Mouse (Mus musculus) liver, embryonic 13.5 days (tissue): ENCODE results near the gene Jade3. TPM values are rescaled to one million over a fixed set of nuclear protein-coding genes. Genes with fewer than 3 reads are reported as not detected.

ENCODE experiments used
- ATAC-seq: fragments of 200-750 bp; cut with Nextera tagmentation; 2 replicates; pipeline ENCODE4 v1.8.0; 2017; ENCODE audit warnings: low read depth, mild to moderate bottlenecking, moderate number of reproducible peaks, moderate library complexity
- DNase-seq: peaks from one replicate; pipeline ENCODE4 v3.0.0; 2022
- H3K27ac ChIP-seq: fragments of 300-500 bp; sonication (generic); 2 replicates; pipeline ENCODE4 v1.5.1; 2015; ENCODE audit warnings: moderate library complexity, mild to moderate bottlenecking, inconsistent platforms
- H3K27me3 ChIP-seq: fragments of 300-500 bp; sonication (generic); 2 replicates; pipeline ENCODE4 v1.6.1; 2015; ENCODE audit warnings: mild to moderate bottlenecking, inconsistent platforms
- H3K36me3 ChIP-seq: fragments of 300-500 bp; sonication (generic); 2 replicates; pipeline ENCODE4 v1.6.1; 2015; ENCODE audit warnings: mild to moderate bottlenecking, inconsistent platforms
- H3K4me1 ChIP-seq: fragments of 300-500 bp; sonication (generic); replicated peaks from 2 replicates; pipeline ENCODE4 v1.6.1; 2015; ENCODE audit warnings: inconsistent platforms
- H3K4me2 ChIP-seq: fragments of 300-500 bp; sonication (generic); 2 replicates; pipeline ENCODE4 v1.6.1; 2015; ENCODE audit warnings: inconsistent platforms, mild to moderate bottlenecking, moderate library complexity
- H3K4me3 ChIP-seq: fragments of 300-500 bp; sonication (generic); replicated peaks from 2 replicates; pipeline ENCODE4 v1.5.1; 2015; ENCODE audit warnings: mild to moderate bottlenecking, inconsistent platforms
- H3K9ac ChIP-seq: fragments of 300-500 bp; sonication (generic); 2 replicates; pipeline ENCODE4 v1.6.1; 2015; ENCODE audit warnings: mild to moderate bottlenecking, inconsistent platforms
- H3K9me3 ChIP-seq: fragments of 300-500 bp; sonication (generic); replicated peaks from 2 replicates; pipeline ENCODE4 v1.6.1; 2016; ENCODE audit warnings: inconsistent platforms
- WGBS: fragments of 180-500 bp; shearing (Covaris S2); methylation state at CpG from one replicate; pipeline ENCODE4 v1.1.7; 2015; ENCODE audit not compliant: insufficient replicate concordance; 5-methylcytosine and 5-hydroxymethylcytosine counted together
- polyA plus RNA-seq: library from polyadenylated mRNA; unstranded; fragments of >200 nt; fragmentation: Nextera tagmentation; extraction: Ambion mirVana; gene quantifications from 2 replicates; pipeline ENCODE4 v1.2.1, GENCODE M21; 2015

The Jade3 gene
- polyA plus RNA-seq, 1 experiment from 2014 or later, result 6.0 TPM

GRCm38 (mm10) chrX:20414885-20415622 is 10.4 kb upstream of the Jade3 start:
- 0 out of 2 replicates have a peak, but pooled peaks have one; percentile 11 for ATAC-seq
- Histone ChIP-seq H3K4me1 (peaks cover 9% of the 10 kb centered on the region), H3K9ac (no peak overlapping the region), H3K36me3 (no peaks in the 10 kb centered on the region), H3K9me3 (no peaks in the 10 kb centered on the region), H3K27ac (no peak overlapping the region), H3K27me3 (no peaks in the 10 kb centered on the region), H3K4me2 (no peak overlapping the region), H3K4me3 (no peak overlapping the region)
- no peak for DNase-seq
- 56% methylated on average over 10 of the region's 10 CpGs for WGBS

GRCm38 (mm10) chrX:20418461-20418860 is 7.0 kb upstream of the Jade3 start:
- WGBS, result 54% methylated on average over 2 of the region's 2 CpGs
- H3K4me1 ChIP-seq, result peaks cover 3% of the 10 kb centered on the region; the same call in 1 of the 2 replicates
- H3K27ac ChIP-seq, result no peak overlapping the region
- H3K9ac ChIP-seq, result no peak overlapping the region
- DNase-seq (no peak), ATAC-seq (no peak)
- H3K4me2 ChIP-seq, result no peak overlapping the region
- no peaks in the 10 kb centered on the region for H3K36me3 ChIP-seq
- no peaks in the 10 kb centered on the region for H3K9me3 ChIP-seq
- no peaks in the 10 kb centered on the region for H3K27me3 ChIP-seq
- H3K4me3 ChIP-seq, result no peak overlapping the region

- DNase-seq (no peak), ATAC-seq (peak; percentile 74)
- Histone ChIP-seq H3K4me2 (no peak overlapping the region), H3K9me3 (no peaks in the 10 kb centered on the region), H3K27me3 (no peaks in the 10 kb centered on the region), H3K36me3 (no peaks in the 10 kb centered on the region), H3K9ac (no peak overlapping the region), H3K27ac (no peak overlapping the region), H3K4me3 (no peak overlapping the region), H3K4me1 (peaks cover 3% of the 10 kb centered on the region; the same call in 1 of the 2 replicates)
- 44% methylated on average over 4 of the region's 4 CpGs for WGBS
These were observed 6.0 kb upstream of the Jade3 start for GRCm38 (mm10) chrX:20419536-20419935.

GRCm38 (mm10) chrX:20425839-20426449 is 456 bp downstream of the Jade3 start:
- peak; percentile 50 for ATAC-seq
- Histone ChIP-seq H3K9me3 (no peaks in the 10 kb centered on the region), H3K27me3 (no peaks in the 10 kb centered on the region), H3K4me1 (peaks cover 7% of the 10 kb centered on the region; the same call in 1 of the 2 replicates), H3K9ac (peak overlapping the region; percentile 85), H3K27ac (peak overlapping the region; percentile 84), H3K4me3 (peak overlapping the region; percentile 75), H3K36me3 (peaks cover 6% of the 10 kb centered on the region), H3K4me2 (peak overlapping the region; percentile 82)
- peak; percentile 46 for DNase-seq
- 18% methylated on average over 47 of the region's 51 CpGs for WGBS

GRCm38 (mm10) chrX:20483213-20483612 is 57.7 kb downstream of the Jade3 start:
- WGBS, result 77% methylated on average over 2 of the region's 2 CpGs
- Histone ChIP-seq H3K9me3 (no peaks in the 10 kb centered on the region), H3K27ac (no peak overlapping the region), H3K36me3 (no peaks in the 10 kb centered on the region), H3K9ac (no peak overlapping the region), H3K27me3 (no peaks in the 10 kb centered on the region), H3K4me2 (no peak overlapping the region), H3K4me1 (no peaks in the 10 kb centered on the region), H3K4me3 (no peak overlapping the region)
- no peak for DNase-seq
- ATAC-seq, result no peak

- Histone ChIP-seq H3K9me3 (no peaks in the 10 kb centered on the region), H3K27me3 (no peaks in the 10 kb centered on the region), H3K4me1 (no peaks in the 10 kb centered on the region), H3K4me2 (no peak overlapping the region), H3K9ac (no peak overlapping the region), H3K36me3 (peaks cover 10% of the 10 kb centered on the region; the same call in 1 of the 2 replicates), H3K4me3 (no peak overlapping the region), H3K27ac (no peak overlapping the region)
- DNase-seq, result no peak
- no peak for ATAC-seq
- 59% methylated on average over 3 of the region's 3 CpGs for WGBS
These were observed 72.2 kb downstream of the Jade3 start for GRCm38 (mm10) chrX:20497682-20498081.

- Histone ChIP-seq H3K36me3 (peaks cover 11% of the 10 kb centered on the region), H3K9me3 (no peaks in the 10 kb centered on the region), H3K4me1 (no peaks in the 10 kb centered on the region), H3K4me2 (no peak overlapping the region), H3K4me3 (no peak overlapping the region), H3K27ac (no peak overlapping the region), H3K9ac (no peak overlapping the region), H3K27me3 (no peaks in the 10 kb centered on the region)
- no peak for DNase-seq
- WGBS, result 65% methylated on average over 7 of the region's 7 CpGs
- ATAC-seq, result 0 out of 2 replicates have a peak, but pooled peaks have one; percentile 41
These were observed 94.9 kb downstream of the Jade3 start for GRCm38 (mm10) chrX:20520290-20520939.

GRCm38 (mm10) chrX:20521578-20521977 is 96.1 kb downstream of the Jade3 start:
- ATAC-seq (no peak), DNase-seq (no peak)
- Histone ChIP-seq H3K27me3 (no peaks in the 10 kb centered on the region), H3K27ac (no peak overlapping the region), H3K4me2 (no peak overlapping the region), H3K4me3 (no peak overlapping the region), H3K9me3 (no peaks in the 10 kb centered on the region), H3K36me3 (peaks cover 11% of the 10 kb centered on the region), H3K4me1 (no peaks in the 10 kb centered on the region), H3K9ac (no peak overlapping the region)

GRCm38 (mm10) chrX:20532621-20533020 is 107.1 kb downstream of the Jade3 start:
- Histone ChIP-seq H3K36me3 (no peaks in the 10 kb centered on the region), H3K9me3 (no peaks in the 10 kb centered on the region), H3K4me1 (no peaks in the 10 kb centered on the region), H3K27me3 (no peaks in the 10 kb centered on the region), H3K4me2 (no peak overlapping the region), H3K27ac (no peak overlapping the region), H3K4me3 (no peak overlapping the region), H3K9ac (no peak overlapping the region)
- no peak for DNase-seq
- no peak for ATAC-seq
- WGBS, result 13% methylated on average over 1 of the region's 1 CpGs

GRCm38 (mm10) chrX:20543867-20544266 is 118.4 kb downstream of the Jade3 start:
- Histone ChIP-seq H3K4me2 (no peak overlapping the region), H3K27me3 (no peaks in the 10 kb centered on the region), H3K36me3 (no peaks in the 10 kb centered on the region), H3K9me3 (no peaks in the 10 kb centered on the region), H3K9ac (no peak overlapping the region), H3K4me1 (no peaks in the 10 kb centered on the region), H3K27ac (no peak overlapping the region), H3K4me3 (no peak overlapping the region)
- ATAC-seq, result no peak
- no peak for DNase-seq
- 75% methylated on average over 3 of the region's 3 CpGs for WGBS

- Histone ChIP-seq H3K4me2 (peak overlapping the region; percentile 46; the same call in 1 of the 2 replicates), H3K9me3 (no peaks in the 10 kb centered on the region), H3K4me3 (no peak overlapping the region), H3K9ac (no peak overlapping the region), H3K36me3 (no peaks in the 10 kb centered on the region), H3K27me3 (no peaks in the 10 kb centered on the region), H3K27ac (peak overlapping the region; percentile 39; the same call in 1 of the 2 replicates), H3K4me1 (no peaks in the 10 kb centered on the region)
- WGBS, result 50% methylated on average over 5 of the region's 5 CpGs
- DNase-seq (no peak), ATAC-seq (no peak)
These were observed 122.1 kb downstream of the Jade3 start for GRCm38 (mm10) chrX:20547609-20548008.
